Mouse (Mus musculus) left cerebral cortex, postnatal 10 days (tissue): Measurements from ENCODE around the gene Sstr3. TPM values are rescaled to one million over a fixed set of nuclear protein-coding genes. Genes with fewer than 3 reads are reported as not detected.

Experiments
- DNase-seq, 2 experiments: peaks; one replicate each; pipeline ENCODE4 v3.0.0; 2021 to 2022; ENCODE audit warnings: low spot score in 2 of 2, mixed read lengths in 1 of 2; ENCODE audit errors: extremely low spot score in 1 of 2
- intact Hi-C: fragments of 180-260 bp; cut with DNase I; formaldehyde crosslinking; loops from one replicate; pipeline ENCODE4 v1.15.1; 2025
- total RNA-seq, 2 experiments: library from RNA; stranded (reverse); gene quantifications; 2 replicates each; pipeline ENCODE4 v1.2.3; 2021

Gene Sstr3
- total RNA-seq = 10 to 100 TPM; 12.9 to 14.4 TPM

DNA sequence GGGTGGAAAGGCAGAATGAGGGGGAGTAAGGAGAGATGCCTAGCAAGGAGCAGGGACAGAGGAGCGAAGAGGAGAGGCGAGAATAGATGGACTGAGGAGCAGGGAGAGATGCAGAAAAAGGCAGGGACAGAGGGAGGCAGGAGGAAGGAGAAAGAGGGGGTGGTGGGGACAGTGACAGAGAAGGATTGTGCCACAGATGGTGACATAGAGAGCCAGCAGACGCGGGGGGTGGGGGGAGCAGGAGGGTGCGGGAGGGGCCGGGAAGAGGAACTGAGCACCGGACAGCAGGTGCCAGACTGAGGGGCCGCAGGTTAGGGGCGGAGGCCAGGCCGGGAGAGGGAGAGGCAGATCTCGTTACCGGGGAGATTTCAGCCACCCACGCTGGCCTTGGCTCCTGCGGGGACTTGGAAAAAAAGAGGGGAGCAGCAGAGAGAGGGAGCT, at the start of gene Sstr3:
Sstr3 (minus strand) TSS at position 125 of the 441 bp plus-strand sequence.
- peak in 1 of 2 experiments; percentile 65 for DNase-seq
- intact Hi-C loops = no loop called here

GRCm38 (mm10) chr15:78593896-78594425, 49.5 kb upstream of the Sstr3 start:
- intact Hi-C loops = no loop called here
- no peak for DNase-seq

DNA sequence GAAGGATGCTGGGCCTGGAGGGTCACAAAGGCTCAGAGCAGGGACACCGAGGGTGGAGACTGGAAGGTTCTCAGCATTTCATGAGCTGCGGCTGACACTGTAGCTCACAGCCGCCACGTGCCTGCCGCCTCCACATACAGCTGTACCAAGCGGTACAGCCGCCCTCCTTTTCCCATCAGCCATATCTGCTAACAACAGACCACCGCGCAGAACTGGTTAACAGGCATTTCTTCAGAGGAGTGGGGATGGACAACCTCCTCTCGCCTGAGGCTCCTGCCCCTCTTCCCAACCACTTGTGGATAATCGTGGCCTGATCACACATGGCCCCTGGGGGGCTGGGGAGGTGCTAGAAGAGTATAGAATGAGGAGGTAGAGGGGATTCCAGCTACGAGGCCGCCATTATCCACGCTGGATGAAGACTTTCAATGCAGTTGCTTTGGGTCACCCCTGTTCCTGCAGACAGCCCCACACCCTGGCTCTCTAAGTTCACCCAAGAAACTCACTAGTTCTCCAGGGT, 48.0 kb upstream of the Sstr3 start:
- no peak for DNase-seq
- intact Hi-C loops = no loop called here

GRCm38 (mm10) chr15:78591680-78592451, 47.4 kb upstream of the Sstr3 start:
- DNase-seq = no peak
- intact Hi-C loops = no loop called here

DNA sequence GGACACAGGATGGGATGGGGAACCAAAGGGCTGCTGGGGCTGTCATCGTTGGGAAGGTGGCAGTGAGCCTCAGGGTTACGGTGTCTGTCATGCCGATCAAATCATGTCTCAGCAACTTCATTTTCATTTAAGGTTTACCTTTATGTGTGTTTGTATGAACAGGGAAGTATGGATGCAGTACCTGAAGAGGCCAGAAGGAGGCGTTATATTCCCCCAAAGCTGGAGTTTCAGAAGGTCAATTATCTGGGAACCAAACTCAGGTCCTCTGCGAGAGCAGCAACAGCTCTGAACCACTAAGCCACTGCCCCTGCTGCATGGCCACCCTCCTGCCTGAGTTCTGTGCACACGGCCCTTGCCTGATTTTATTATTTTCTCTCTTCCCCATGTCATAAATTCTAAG, 46.3 kb upstream of the Sstr3 start:
- intact Hi-C loops = no loop called here
- no peak for DNase-seq

- DNase-seq = no peak
- intact Hi-C loops = no loop called here
These were observed 45.5 kb upstream of the Sstr3 start for GRCm38 (mm10) chr15:78589936-78590335.

GRCm38 (mm10) chr15:78588900-78589299, 44.4 kb upstream of the Sstr3 start:
- DNase-seq = no peak
- intact Hi-C loops = no loop called here

DNA sequence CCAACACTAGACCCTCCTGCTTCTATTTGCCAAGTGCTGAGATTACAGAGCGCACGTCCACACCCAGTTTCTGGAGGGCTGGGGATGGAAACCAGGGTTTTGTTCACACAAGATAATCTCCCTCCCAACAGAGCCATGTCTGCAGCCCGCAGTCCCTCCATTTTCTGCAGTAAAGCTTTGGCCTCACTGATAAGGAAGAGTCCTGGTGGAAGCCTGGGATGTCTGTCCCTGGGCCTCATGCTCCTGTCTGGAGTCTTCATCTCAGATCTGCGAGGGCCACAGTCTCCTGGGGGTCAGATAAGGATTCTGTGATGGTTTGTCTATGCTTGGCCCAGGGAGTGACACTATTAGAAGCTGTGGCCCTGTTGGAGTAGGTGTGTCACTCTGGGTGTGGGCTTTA, 43.6 kb upstream of the Sstr3 start:
- intact Hi-C loops = no loop called here
- no peak for DNase-seq

- peak; percentile 86 to 88 for DNase-seq
- intact Hi-C loops = no loop called here
These were observed 42.8 kb upstream of the Sstr3 start for GRCm38 (mm10) chr15:78587050-78587994.

DNA sequence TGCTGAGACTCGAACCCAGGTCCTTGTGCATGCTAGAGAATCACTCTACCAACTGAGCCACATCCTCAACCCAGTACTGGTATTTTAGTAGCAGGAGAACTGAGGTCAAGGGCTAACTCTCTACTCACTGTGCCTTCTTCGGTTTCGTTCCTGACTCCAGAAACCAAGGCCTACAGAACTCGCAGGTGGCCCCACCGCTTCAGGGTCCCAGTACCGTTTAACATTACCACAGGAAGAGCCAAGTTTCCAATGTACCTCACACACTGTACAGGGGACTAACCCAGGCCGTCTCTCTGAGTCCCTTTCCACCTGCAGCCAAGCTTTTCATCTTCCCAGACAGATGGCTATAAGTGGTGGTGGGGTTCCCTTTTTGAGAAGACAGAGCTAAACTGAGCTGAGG, 40.9 kb upstream of the Sstr3 start:
- intact Hi-C loops = no loop called here

DNA sequence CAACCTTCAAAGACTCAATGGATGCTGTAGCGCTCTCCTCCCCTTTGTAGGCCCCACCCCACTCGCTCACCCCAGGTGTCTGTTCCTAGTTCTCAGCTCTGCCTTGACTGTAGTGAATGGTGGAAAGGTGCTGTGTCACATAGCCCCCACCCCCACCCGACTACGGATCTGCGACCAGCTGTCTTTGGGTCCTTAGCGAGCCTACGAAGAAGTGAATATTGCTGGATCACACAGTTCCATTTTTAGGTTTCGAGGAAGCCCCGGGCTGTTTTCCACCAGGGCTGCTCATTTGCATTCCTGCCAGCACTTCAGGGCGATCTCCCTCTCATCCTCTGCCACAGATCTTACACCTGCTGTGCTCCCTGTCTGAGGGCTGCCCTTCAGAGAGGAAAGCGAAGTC, 38.9 kb upstream of the Sstr3 start:
- DNase-seq = no peak
- intact Hi-C loops = loop anchor here (5.0 kb wide), 2 partner anchors 71 to 136 kb away; no protein-coding TSS in a partner anchor

More for the DNA sequence above, 40.9 kb upstream of the Sstr3 start:
- DNase-seq = no peak

- no peak for DNase-seq
- intact Hi-C loops = no loop called here
These were observed 31.9 kb upstream of the Sstr3 start for GRCm38 (mm10) chr15:78576284-78576810.

GRCm38 (mm10) chr15:78572658-78573397, 28.3 kb upstream of the Sstr3 start, which contains the start of gene Rac2:
Rac2 (minus strand) TSS chr15:78572783.
- intact Hi-C loops = no loop called here
- no peak for DNase-seq

DNA sequence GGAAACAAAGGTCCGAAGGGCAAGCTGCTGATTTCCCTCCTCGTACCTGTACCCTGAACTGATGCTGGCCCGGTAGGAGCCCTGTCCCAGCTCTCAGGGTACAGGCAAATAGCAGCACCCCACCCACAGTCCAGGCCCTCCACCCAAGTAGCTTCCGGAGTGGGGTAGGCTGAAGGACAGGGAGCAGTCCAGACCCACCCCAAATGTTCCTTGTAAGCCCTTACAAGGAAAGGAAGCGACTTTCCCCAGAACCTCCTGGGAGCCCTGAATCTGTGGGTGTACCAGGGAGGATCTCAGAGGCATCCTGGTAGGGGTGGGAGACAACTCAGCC, 27.8 kb upstream of the Sstr3 start:
- no peak for DNase-seq
- intact Hi-C loops = no loop called here

GRCm38 (mm10) chr15:78571554-78572269, 27.2 kb upstream of the Sstr3 start:
- intact Hi-C loops = no loop called here
- no peak for DNase-seq

- no peak for DNase-seq
- intact Hi-C loops = no loop called here
These were observed 25.7 kb upstream of the Sstr3 start for GRCm38 (mm10) chr15:78570170-78570569.

DNA sequence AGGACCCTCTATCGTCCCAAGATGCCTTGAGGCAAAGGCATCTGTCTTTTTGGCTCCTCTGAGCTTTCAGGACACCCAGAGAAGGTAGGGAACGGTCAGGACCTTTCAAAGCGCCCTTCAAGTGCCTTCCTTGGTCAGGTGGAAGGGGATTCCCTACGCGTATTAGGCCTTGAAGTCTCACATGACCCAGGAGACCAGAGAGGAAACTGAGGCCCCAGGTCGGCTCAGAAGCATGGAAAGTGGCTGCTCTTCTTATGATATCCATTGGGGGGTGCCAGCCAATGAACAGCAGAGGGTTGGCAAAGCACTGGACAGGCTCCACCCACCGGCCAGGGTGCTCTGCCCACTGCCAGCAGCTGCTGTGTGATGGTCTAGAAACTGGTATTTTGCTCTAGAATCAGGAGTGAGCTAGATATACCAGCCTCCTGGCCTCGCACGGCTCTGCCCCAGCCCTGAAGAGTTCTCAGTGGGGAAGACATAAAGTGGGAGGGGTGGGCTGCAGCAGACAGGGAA, 23.2 kb upstream of the Sstr3 start:
- DNase-seq = no peak
- intact Hi-C loops = no loop called here
